Mouse (Mus musculus): ENCODE results near the gene Traf4. TPM values are rescaled to one million over a fixed set of nuclear protein-coding genes. Genes with fewer than 3 reads are reported as not detected.

Traf4 gene
- total RNA-seq, 4 experiments from 2014 or later: 3.4 to 4.3 (median 3.7) TPM

Small RNA genes lying within 50 kb of the gene (microRNA-seq; reads per million reads assigned to microRNA genes)
- gene Mir7653: 0.84 reads per million

Other genes with a start within 250 kb of the Traf4 start
- gene Sez6, start 234.8 kb downstream of the Traf4 start, total RNA-seq (2022): under 1 TPM; 0.19 to 0.84 (median 0.52) TPM
- gene Phf12, start 182.8 kb downstream of the Traf4 start, total RNA-seq (2022): 10 to 100 TPM; 24.8 to 27.5 (median 26.0) TPM
- gene Dhrs13, start 133.3 kb downstream of the Traf4 start, total RNA-seq (2022): 1 to 10 TPM; 2.8 to 5.1 (median 4.2) TPM
- gene Flot2, start 127.7 kb downstream of the Traf4 start, total RNA-seq (2022): 10 to 100 TPM; 53.5 to 62.6 (median 56.4) TPM
- 10 to 100 TPM; 25.9 to 31.5 (median 28.5) TPM for gene Eral1, start 85.2 kb downstream of the Traf4 start, total RNA-seq (2022)
- gene Fam222b, start 70.9 kb downstream of the Traf4 start, total RNA-seq (2022): 10 to 100 TPM; 10.1 to 14.1 (median 12.5) TPM
- gene Nek8, start 11.1 kb upstream of the Traf4 start, total RNA-seq (2022): 1 to 10 TPM; 2.0 to 3.2 (median 2.3) TPM
- 1 to 10 TPM; 2.9 to 7.1 (median 5.0) TPM for gene Tlcd1, start 11.1 kb upstream of the Traf4 start, total RNA-seq (2022)
- 100 to 1,000 TPM; 760 to 870 (median 833) TPM for gene Rpl23a, start 18.0 kb upstream of the Traf4 start, total RNA-seq (2022)
- 1 to 10 TPM; 6.8 to 8.7 (median 8.1) TPM for gene Rab34, start 22.8 kb upstream of the Traf4 start, total RNA-seq (2022)
- gene Proca1, start 27.8 kb upstream of the Traf4 start, total RNA-seq (2022): 1 to 10 TPM in 2 of 4 experiments, under 1 TPM in 2; 0.62 to 1.6 (median 0.98) TPM
- 10 to 100 TPM; 49.8 to 58.7 (median 53.6) TPM for gene Sdf2, start 80.2 kb upstream of the Traf4 start, total RNA-seq (2022)
- 10 to 100 TPM; 32.6 to 33.8 (median 32.7) TPM for gene Supt6, start 80.4 kb upstream of the Traf4 start, total RNA-seq (2022)
- gene 2610507B11Rik, start 96.2 kb upstream of the Traf4 start, total RNA-seq (2022): 100 to 1,000 TPM; 201 to 242 (median 210) TPM
- gene BC030499, start 125.3 kb upstream of the Traf4 start, total RNA-seq (2022): 1 to 10 TPM in 1 of 4 experiments, under 1 TPM in 3; 0.38 to 1.3 (median 0.61) TPM
- under 1 TPM; 0.31 to 0.57 (median 0.46) TPM for gene Spag5, start 135.9 kb upstream of the Traf4 start, total RNA-seq (2022)
- 1 to 10 TPM in 3 of 4 experiments, under 1 TPM in 1; 0.75 to 1.8 (median 1.3) TPM for gene Aldoc, start 157.4 kb upstream of the Traf4 start, total RNA-seq (2022)
- gene Pigs, start 162.8 kb upstream of the Traf4 start, total RNA-seq (2022): 10 to 100 TPM; 24.6 to 27.1 (median 25.1) TPM
- 1 to 10 TPM; 3.5 to 6.8 (median 4.8) TPM for gene Unc119, start 177.9 kb upstream of the Traf4 start, total RNA-seq (2022)
- not detected for gene Foxn1, start 221.0 kb upstream of the Traf4 start, total RNA-seq (2022)